Mouse (Mus musculus) embryo, embryonic 9.5 days (tissue): ENCODE measurements around the gene Mrtfa.

ENCODE experiments used
- DNase-seq: peaks from one replicate; pipeline ENCODE4 v3.0.0-alpha.2; 2017; ENCODE audit errors: extremely low spot score

The Mrtfa gene

DNA sequence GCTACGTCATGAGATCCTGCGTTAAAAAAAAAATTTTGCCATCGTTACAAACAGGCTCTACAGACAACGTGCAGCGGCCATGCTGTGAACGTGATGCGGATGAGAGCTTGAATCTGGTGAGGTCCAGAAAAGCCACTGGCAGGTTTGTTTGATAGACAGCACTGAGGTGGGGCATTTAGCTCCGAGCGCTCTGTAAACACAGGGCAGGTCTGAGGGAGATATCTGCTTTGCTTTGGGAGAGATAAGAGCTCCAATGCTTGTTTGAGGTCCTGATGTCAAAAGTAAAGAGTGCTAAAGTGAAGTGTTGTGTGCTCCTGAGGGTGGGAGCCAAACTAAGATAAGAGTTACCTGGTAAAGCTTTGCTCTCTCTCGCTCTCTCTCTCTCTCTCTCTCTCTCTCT is 6.6 kb upstream of the Mrtfa start:
- no peak for DNase-seq

DNA sequence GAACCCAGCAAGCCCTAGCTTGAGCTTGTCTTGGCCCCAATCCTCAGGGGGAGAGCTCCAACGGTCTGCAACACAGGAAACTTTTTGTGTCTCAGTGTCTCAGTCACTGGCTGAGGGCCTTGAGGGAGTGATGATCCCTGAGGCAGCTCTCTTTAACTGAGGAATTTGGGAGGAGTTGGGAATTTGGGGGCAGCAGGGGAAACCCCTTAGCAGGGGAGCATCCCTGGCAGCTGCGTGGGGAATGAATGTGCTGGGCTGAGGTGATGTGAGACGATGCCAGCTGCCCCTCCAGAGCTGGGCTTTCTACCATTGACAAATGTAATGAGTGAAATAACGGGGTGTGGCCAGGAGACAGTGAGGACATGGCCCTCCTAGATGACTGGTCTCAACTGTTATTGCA is 4.9 kb upstream of the Mrtfa start:
- no peak for DNase-seq

GRCm38 (mm10) chr15:81194791-81195190 is 4.2 kb upstream of the Mrtfa start:
- DNase-seq: no peak

DNA sequence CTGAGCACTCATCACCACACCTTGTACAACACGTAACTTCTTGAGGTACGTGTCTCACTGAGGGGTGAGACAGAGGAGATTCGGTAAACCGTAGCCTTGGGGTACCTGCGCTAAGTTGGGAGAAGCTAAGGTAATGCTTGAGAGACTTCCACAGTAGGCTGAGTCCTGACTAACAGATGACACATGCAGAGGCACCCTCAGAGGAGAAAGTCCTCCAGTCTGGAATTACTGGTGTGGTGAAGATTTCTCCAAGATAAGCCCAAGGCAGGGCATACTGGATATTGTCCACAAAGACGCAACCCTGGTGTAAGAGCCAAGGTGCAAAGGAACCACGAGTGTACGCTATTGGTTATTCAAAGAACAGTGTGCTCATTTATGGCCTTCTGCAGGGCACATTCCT is 2.3 kb upstream of the Mrtfa start:
- no peak for DNase-seq

DNA sequence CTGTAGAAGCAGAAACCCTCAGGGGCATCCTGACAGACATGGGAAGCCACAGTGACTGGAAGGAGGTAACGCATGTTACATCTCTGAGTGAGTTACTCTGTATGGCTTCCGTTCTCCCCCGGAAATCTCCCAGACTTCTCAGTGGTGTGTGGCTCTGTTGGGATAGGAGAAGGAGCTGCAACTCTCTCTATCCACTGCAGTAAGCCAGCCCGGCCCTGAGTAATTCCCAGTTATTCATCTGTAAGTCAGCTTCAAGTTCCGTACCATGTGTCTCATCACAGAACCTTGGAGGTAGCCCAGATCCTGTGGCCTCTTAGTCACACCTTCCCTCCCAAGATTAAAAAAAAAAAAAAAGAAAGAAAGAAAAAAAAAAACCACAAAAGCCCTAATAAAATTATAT is 1.8 kb upstream of the Mrtfa start:
- DNase-seq: no peak

- DNase-seq: no peak
These were observed 746 bp upstream of the Mrtfa start for GRCm38 (mm10) chr15:81191303-81191702.

DNA sequence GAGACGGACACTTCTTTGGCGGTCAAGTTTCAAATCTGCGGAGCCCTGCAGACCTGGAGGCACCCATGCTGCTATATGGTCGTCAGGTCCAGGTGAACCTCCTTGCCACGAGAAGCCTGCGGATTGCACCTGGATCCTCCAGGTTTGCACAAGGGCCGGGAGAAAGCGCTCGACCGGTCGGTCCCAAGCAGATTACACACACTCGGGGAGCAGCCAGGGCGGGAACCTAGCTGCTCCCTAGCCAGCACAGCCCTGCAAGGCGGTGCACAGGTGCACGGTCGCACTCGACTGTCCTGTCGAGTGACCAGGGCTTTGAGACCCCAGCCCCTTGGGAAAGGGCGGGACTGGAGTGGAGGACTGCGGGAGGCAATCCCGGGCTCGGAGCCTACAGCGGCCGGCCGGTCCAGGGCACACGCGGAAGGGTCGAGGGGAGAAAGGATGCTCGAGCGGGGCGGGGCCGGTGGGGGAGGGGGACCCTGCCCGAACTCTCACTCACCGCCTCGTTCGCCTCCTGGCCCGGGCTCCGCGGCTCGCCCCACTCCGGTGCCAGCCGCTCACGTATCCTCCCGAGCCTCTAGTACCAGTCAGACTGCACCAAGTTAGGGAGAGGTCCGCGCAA is 437 bp downstream of the Mrtfa start:
- peak; percentile 14 for DNase-seq

DNA sequence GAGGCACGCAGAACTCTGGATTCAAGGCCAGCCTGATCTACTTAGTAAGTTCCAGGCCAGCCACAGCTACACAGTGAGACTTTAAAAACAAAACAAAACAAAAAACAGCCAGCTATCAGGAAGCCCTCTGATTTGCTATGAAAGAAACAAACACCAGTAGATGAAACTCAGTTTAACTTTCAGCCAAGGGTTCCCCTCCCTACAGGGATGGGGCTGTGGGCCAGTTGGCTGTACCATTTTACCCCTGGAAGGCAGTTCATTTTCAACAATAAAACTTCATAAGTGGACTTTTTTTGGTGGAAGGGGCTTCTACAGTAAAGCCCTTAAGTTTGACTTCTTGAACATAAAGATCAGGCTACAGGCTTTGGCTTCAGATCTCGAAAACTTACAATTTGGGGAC is 1.5 kb downstream of the Mrtfa start:
- DNase-seq: no peak

GRCm38 (mm10) chr15:81184913-81185312 is 5.6 kb downstream of the Mrtfa start:
- DNase-seq: no peak

GRCm38 (mm10) chr15:81181233-81181632 is 9.3 kb downstream of the Mrtfa start:
- no peak for DNase-seq

GRCm38 (mm10) chr15:81179523-81179922 is 11.0 kb downstream of the Mrtfa start:
- no peak for DNase-seq

DNA sequence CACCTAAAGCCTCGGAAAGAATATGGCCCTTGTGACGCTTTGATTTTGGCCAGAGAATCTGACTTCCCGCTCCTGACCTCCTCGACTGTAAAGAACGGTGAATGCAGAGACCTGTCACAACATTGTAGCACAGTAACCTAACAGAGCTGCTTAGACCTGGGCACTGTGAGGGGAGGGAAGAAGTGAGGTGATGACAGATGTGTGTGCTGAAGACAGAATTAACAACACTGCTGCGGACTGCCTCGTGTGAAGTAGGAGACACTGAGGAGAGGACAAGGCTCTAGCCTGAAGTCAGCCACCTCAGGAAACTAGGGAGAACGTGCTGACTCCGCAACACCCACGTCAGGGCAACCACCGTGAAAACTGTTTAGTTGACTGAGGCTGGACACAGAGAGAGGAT is 11.9 kb downstream of the Mrtfa start:
- DNase-seq: no peak

DNA sequence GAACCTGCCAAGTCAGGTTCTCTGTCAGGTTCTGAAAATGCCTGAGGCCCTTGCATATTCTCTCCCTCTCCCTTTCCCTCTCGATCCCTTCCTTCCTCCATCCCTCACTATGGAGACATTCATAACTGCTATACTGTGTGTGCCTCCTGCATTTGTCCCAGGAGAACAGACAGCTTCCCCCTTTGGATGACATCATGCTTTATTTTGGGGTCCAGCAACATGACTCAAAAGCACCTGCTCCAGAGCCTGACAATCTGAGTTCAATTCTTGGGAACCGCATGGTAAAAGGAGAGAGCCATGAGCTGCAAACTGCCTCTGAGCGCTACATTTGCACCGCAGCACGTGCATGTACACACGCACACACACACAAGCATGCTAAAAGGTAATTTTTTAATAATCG is 12.7 kb downstream of the Mrtfa start:
- no peak for DNase-seq

DNA sequence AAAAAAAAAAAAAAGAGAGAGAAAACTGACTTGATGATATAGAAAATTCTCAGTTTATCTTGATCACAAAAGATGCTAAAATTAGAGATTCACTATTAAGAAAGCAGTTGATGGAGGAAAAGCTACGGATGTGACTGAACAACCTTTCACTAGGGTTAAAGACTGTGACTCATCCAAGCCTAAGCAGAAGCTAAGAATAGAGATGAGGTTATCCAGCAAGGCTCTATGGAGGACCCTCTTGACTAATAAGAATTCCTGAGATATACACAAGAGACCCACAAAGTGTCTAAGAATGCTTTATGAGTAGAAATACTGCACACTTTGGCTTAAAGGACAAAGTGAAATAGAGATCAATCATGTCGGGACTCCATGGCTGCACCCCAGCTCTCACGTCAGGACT is 14.9 kb downstream of the Mrtfa start:
- no peak for DNase-seq

GRCm38 (mm10) chr15:81172259-81172658 is 18.3 kb downstream of the Mrtfa start:
- DNase-seq: no peak

DNA sequence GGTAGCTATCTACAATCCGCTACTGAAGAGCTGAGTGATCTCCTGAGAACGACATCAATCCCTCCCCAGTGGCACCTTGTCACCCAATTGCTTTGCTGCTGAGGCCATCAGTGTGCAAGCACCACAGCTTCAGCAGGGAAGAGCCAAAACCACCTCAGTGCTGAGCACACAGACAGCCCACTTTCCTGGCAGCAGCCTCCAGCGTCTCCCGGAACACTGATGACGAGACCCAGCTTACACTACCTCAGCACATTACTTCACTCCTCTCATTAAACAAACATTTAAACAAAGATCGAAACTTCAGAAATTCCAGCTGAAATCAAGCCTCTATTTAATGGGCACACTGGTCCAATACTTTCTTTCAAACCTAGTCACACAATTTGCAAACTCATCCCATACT is 21.8 kb downstream of the Mrtfa start:
- DNase-seq: no peak

- no peak for DNase-seq
These were observed 22.7 kb downstream of the Mrtfa start for GRCm38 (mm10) chr15:81167831-81168230.

GRCm38 (mm10) chr15:81166291-81166690 is 24.3 kb downstream of the Mrtfa start:
- DNase-seq: no peak

DNA sequence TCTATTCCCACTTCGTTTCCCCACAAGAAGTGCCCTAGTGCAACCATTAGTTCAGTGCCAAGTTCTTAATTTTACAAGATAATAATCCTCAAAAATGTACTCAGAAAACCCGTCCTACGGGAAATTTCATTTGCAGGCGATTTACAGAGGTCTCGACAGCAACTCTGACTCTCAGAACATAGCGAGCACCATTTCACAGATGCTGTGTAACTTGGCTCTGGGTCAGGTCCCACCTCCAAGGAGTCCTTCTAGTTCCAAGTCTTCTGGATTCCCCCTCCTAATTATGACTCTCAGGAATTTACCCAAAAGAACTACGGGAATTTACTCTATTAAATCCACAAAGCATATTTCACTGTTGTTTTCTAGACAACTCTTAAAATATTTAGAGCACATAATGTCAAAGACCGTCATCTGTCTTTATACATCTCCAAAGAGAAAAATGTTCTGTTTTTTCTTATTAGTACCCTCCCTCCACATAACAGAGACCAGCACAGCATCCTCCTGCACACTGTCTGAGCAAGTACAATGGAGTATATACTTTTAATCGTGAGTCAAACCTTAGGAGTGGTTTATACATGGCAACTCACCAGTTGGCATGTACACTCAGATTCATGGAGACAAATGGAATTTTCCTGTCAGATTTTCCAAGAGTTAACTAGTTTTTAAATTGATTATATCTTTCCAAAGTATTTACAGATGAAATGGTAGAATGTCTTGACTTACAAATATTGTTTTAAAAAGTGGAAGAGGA is 25.8 kb downstream of the Mrtfa start:
- DNase-seq: no peak

DNA sequence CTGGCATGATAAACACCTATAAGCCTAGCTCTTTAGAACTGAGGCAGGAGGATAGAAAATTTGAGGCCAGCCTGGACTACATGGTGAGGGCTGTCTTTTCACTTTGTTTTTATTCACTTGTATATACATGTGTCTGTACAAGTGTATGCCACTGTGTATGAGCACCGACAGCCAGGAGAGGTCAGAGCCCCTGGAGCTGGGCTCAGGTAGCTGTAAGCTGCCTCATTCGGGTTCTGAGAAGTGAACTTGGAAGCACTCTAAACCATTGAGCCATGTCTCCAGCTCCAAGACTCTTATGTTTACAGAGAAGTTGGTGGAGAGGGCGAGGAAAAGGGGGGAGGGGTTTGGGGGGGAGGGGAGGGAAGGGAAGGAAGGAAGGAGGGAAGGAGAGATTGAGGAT is 29.0 kb downstream of the Mrtfa start:
- DNase-seq: no peak

DNA sequence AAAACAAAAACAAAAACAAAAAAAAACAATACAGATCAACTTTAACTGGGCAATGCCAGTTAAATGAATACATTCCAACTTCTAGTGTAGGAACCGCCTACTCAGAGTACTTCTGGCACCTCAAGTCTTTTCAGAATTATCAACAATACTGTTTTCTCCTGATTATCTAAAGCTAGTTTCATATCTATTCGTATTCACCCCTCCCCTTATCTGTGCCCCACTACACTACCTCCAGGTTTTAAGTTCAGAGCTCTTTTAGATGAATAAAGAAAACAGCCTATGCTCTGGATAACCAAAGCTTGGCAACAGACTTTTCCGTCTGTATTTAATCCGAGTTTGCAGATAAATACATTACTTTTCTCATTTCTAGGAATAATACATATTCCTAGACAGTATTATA is 29.9 kb downstream of the Mrtfa start:
- no peak for DNase-seq

DNA sequence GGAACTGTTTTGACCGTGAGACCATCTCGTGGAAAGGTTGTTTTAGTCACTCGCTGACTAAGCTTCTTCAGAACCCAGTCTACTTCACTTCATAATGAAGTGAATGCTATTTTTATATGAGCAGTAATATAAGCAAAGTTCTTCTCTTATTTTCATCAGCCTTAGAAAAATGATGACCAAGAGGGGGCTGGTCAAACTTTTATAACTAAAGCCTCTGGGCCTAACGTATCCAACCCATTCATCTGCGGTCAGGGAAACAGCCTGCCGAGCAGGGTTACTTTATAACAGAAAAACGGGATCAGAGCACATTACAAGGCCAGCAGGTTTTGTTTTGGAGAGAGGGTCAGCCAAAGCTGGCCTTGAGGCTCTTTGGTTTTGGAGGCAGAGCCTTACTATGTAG is 31.3 kb downstream of the Mrtfa start:
- no peak for DNase-seq

GRCm38 (mm10) chr15:81158517-81159120 is 31.9 kb downstream of the Mrtfa start:
- DNase-seq: no peak
